Mouse (Mus musculus) liver, embryonic 14.5 days (tissue): ENCODE data around the gene Cyp3a25.
"Not testable (repeated sequence)": the region's sequence is repeated elsewhere in the genome, so short reads cannot be mapped to it uniquely, and the experiment has no call there.

ENCODE experiments used
- CTCF ChIP-seq: IDR thresholded peaks from 2 replicates; pipeline ENCODE4 v1.5.1; 2016; ENCODE audit warnings: antibody characterized with exemption, low read depth, control low read depth
- EP300 ChIP-seq: IDR thresholded peaks from 2 replicates; pipeline ENCODE4 v1.6.1; 2016; ENCODE audit warnings: antibody characterized with exemption, low read depth

GRCm38 (mm10) chr5:146009509-146009908 is at the start of gene Cyp3a25:
- not testable (repeated sequence) for TF ChIP-seq EP300, CTCF
